Mouse (Mus musculus) spleen, adult 2 months (tissue): Measurements from ENCODE around the gene Dgka.

Experiments used
- CTCF ChIP-seq: fragments of 200-500 bp; IDR thresholded peaks from 2 replicates; pipeline ENCODE4 v1.5.1; 2011; ENCODE audit warnings: mild to moderate bottlenecking, inconsistent platforms; ENCODE audit not compliant: insufficient read depth, insufficient read length, insufficient replicate concordance; ENCODE audit errors: extremely low read depth
- POLR2A ChIP-seq: fragments of 200-500 bp; IDR thresholded peaks from 2 replicates; pipeline ENCODE4 v1.6.1; 2011; ENCODE audit warnings: low read depth, low read length, inconsistent platforms

GRCm38 (mm10) chr10:128731002-128731433, 13.6 kb downstream of the Dgka start:
- TF ChIP-seq POLR2A (no peak), CTCF (peak; percentile 81; the same call in 1 of the 2 replicates)
